Mouse (Mus musculus) megakaryocyte, embryonic 14.5 days (primary cell): ENCODE results near the gene Gnl1.

Experiments
- FLI1 ChIP-seq: IDR thresholded peaks from 2 replicates; pipeline ENCODE4 v1.6.1; 2012; ENCODE audit warnings: low read length, inconsistent platforms, mixed read lengths
- GATA1 ChIP-seq: IDR thresholded peaks from 3 replicates; pipeline ENCODE4 v1.6.1; 2012; ENCODE audit warnings: mixed read lengths, low read length, inconsistent platforms, borderline replicate concordance

- no peak for TF ChIP-seq GATA1
- TF ChIP-seq FLI1 = no peak
Observed at GRCm38 (mm10) chr17:36023710-36024654, 44.3 kb downstream of the Gnl1 start.
